Mouse (Mus musculus) neutrophil, adult 5-6 weeks (primary cell): Measurements from ENCODE around the gene Mrpl10. TPM values are rescaled to one million over a fixed set of nuclear protein-coding genes. Genes with fewer than 3 reads are reported as not detected.

Experiments
- total RNA-seq: library from RNA; stranded (forward); fragments of 200-1000 nt; gene quantifications from 2 replicates; pipeline ENCODE4 v1.2.3, GENCODE M21; 2017

Mrpl10 gene
- total RNA-seq, 1 experiment from 2014 or later = 15.9 TPM

Other genes with a start within 250 kb of the Mrpl10 start
- gene Nfe2l1, start 211.6 kb upstream of the Mrpl10 start, total RNA-seq = 48.5 and 53.8 TPM in 2 replicates
- gene Copz2, start 191.7 kb upstream of the Mrpl10 start, total RNA-seq = not detected in 2 replicates
- 22.6 and 29.6 TPM in 2 replicates for gene Cdk5rap3, start 125.1 kb upstream of the Mrpl10 start, total RNA-seq
- 0.23 and 0.61 TPM in 2 replicates for gene Prr15l, start 113.5 kb upstream of the Mrpl10 start, total RNA-seq
- 15.6 and 17.3 TPM in 2 replicates for gene Pnpo, start 97.6 kb upstream of the Mrpl10 start, total RNA-seq
- gene Sp2, start 58.6 kb upstream of the Mrpl10 start, total RNA-seq = 9.3 and 9.8 TPM in 2 replicates
- gene Sp6, start 28.2 kb upstream of the Mrpl10 start, total RNA-seq = 0.25 TPM in 1 of 2 replicates, not detected in the other
- 3.6 and 10.8 TPM in 2 replicates for gene Scrn2, start 11.6 kb upstream of the Mrpl10 start, total RNA-seq
- 0.47 TPM in 1 of 2 replicates, not detected in the other for gene Lrrc46, start 153 bp upstream of the Mrpl10 start, total RNA-seq
- 20.9 and 22.7 TPM in 2 replicates for gene Osbpl7, start 9.1 kb downstream of the Mrpl10 start, total RNA-seq
- 1.3 and 1.4 TPM in 2 replicates for gene Tbx21, start 73.8 kb downstream of the Mrpl10 start, total RNA-seq
- 11.3 and 13.2 TPM in 2 replicates for gene Tbkbp1, start 109.9 kb downstream of the Mrpl10 start, total RNA-seq
- gene Kpnb1, start 146.3 kb downstream of the Mrpl10 start, total RNA-seq = 149 and 179 TPM in 2 replicates
- gene Npepps, start 239.1 kb downstream of the Mrpl10 start, total RNA-seq = 51.1 and 52.1 TPM in 2 replicates